Mouse (Mus musculus): ENCODE measurements around the gene Hmgcr.

DNA sequence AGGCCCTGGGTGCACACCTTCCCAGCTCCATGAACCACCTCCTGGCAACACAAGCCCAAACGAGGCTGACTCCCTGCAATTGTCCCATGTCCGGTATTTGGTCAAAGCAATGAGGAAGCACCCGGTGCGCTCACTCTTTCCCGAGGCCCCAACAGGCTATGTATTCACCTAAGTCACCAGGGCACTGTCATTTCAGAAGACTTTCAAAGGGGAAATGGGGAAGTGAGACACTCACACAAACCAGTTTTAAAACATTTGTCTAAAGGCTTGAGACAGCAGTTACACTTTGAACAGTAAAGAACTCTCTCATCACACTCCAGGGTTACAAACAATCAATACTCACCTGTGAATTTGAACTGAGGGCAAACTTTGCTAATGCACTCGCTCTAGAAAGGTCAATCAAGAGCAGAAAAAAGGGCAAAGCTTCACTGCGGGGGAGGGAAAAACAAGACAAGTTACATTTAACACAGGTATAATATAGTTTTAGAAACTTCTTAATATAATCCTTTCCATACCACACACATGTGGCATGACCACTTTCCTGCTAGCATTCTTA is 6.2 kb downstream of the Hmgcr start:
- TF ChIP-seq FLI1 (IDR thresholded peaks at IDR 0.05; ENCODE audit: low read length), result no peak
- no peak for TF ChIP-seq GATA1 (IDR thresholded peaks at IDR 0.05; ENCODE audit: borderline replicate concordance, low read length)

Data from megakaryocyte, embryonic 14.5 days (primary cell).